Mouse (Mus musculus) thymus, adult 2 months (tissue): Measurements from ENCODE around the gene Asic1.

Experiments
- CTCF ChIP-seq: fragments of 200-500 bp; IDR thresholded peaks from 2 replicates; pipeline ENCODE4 v1.5.1; 2012; ENCODE audit warnings: mild to moderate bottlenecking, control low read depth, low read length, moderate library complexity, borderline replicate concordance; ENCODE audit not compliant: control insufficient read depth, poor library complexity, insufficient read depth; ENCODE audit errors: extremely low read depth
- POLR2A ChIP-seq: fragments of 200-500 bp; IDR thresholded peaks from 2 replicates; pipeline ENCODE4 v1.6.1; 2012; ENCODE audit warnings: mild to moderate bottlenecking, low read length, control low read depth, moderate library complexity; ENCODE audit not compliant: control insufficient read depth, poor library complexity, insufficient read depth; ENCODE audit errors: extremely low read depth

DNA sequence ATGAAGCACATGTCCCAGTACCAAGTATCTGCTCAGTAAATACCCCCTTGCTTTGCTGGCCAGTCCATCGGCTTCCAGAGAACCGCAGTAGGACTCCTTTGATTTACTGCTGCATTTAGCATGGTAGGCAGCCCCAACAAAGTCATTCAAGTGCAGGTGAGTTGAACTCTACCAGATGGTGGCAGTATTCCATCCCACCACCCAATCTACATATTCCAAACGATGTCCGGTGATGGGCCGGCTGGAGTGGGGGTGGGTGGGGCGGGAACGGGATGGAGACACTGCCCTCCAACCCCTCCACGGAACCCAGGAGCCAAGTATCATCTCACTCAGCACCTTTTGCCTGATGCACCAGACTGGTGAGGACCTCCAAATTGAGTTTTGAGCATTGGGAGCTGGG is 16.9 kb upstream of the Asic1 start:
- no peak for TF ChIP-seq POLR2A
- no peak for TF ChIP-seq CTCF
